Mouse (Mus musculus): ENCODE data around the gene Bach1.

DNA sequence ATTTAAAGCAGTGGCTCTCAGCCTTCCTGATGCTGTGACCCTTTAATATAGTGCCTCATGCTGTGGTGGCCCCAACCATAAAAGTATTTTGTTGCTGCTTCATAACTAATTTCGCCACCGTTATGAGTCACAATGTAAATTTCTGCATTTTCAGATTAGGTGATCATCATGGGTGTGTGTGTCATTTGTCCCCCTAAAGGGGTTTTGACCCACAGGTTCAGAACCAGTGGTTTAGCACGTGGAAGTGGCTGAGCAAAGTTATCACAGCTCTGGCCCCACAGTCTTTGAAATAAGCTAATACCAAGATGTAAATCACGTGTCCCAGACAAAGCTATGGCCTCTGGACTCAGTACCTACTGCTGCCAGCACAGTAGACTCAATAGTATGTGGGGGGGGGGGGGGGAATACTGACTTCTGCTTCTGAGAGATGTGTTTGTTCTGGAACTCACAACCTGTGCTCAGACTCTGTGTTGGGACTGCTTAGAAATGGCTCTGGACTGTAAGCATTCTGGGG is 36.2 kb downstream of the Bach1 start:
- TF ChIP-seq CTCF (IDR thresholded peaks at IDR 0.05; ENCODE audit: insufficient read depth, low read depth, low read length) (no peak), POLR2A (IDR thresholded peaks at IDR 0.05; ENCODE audit: insufficient read depth, low read depth, low read length) (no peak)

Data from olfactory bulb, adult 2 months (tissue).